Mouse (Mus musculus) heart, adult 11 months (tissue): ENCODE results near the gene Ect2.
A peak's percentile ranks its signal among the peaks of the same experiment; 100 is the strongest.

Source experiments
- DNase-seq: peaks from one replicate; pipeline ENCODE4 v3.0.0; 2022

The Ect2 gene

GRCm38 (mm10) chr3:27064886-27065285 lies 88.8 kb downstream of the Ect2 start:
- no peak for DNase-seq

GRCm38 (mm10) chr3:27063399-27064260 lies 90.0 kb downstream of the Ect2 start:
- DNase-seq: peak; percentile 58

GRCm38 (mm10) chr3:27060441-27060840 lies 93.2 kb downstream of the Ect2 start:
- DNase-seq: peak; percentile 27

GRCm38 (mm10) chr3:27059529-27060322 lies 94.0 kb downstream of the Ect2 start:
- DNase-seq: peak; percentile 58

- DNase-seq: peak; percentile 55
Measured at GRCm38 (mm10) chr3:27055471-27055870, 98.2 kb downstream of the Ect2 start.

- DNase-seq: peak; percentile 64
Measured at GRCm38 (mm10) chr3:27054766-27055165, 98.9 kb downstream of the Ect2 start.
